Mouse (Mus musculus): ENCODE data around the gene Olfr1466. TPM values are rescaled to one million over a fixed set of nuclear protein-coding genes. Genes with fewer than 3 reads are reported as not detected.

Gene Olfr1466
- total RNA-seq (2021), result not detected

GRCm38 (mm10) chr19:13338562-13338961 is at the start of gene Olfr1466:
Gene Olfr1466 (plus strand): TSS chr19:13338862.
- intact Hi-C loops (cut with DNase I), result no loop called here

GRCm38 (mm10) chr19:13315441-13315840 is 23.2 kb upstream of the Olfr1466 start, which contains the start of gene Olfr1465:
Gene Olfr1465 (minus strand): TSS chr19:13315541.
- no peak for DNase-seq (ENCODE audit: extremely low spot score in 1 of 2, low spot score in 2 of 2)
- intact Hi-C loops (cut with DNase I), result no loop called here

More at GRCm38 (mm10) chr19:13338562-13338961, at the start of gene Olfr1466:
- no peak for DNase-seq (ENCODE audit: extremely low spot score in 1 of 2, low spot score in 2 of 2)

- intact Hi-C loops (cut with DNase I), result no loop called here
- DNase-seq (ENCODE audit: extremely low spot score in 1 of 2, low spot score in 2 of 2), result no peak
Observed at GRCm38 (mm10) chr19:13361936-13362335, 23.3 kb downstream of the Olfr1466 start, which contains the start of gene Olfr1467. Gene Olfr1467 (plus strand): TSS chr19:13362236.

Other genes with a start within 250 kb of the Olfr1466 start
- not detected for gene Olfr1457, start 241.0 kb upstream of the Olfr1466 start, total RNA-seq (2021)
- not detected for gene Olfr1458, start 232.1 kb upstream of the Olfr1466 start, total RNA-seq (2021)
- under 1 TPM; 0.13 to 0.14 TPM for gene Olfr1459, start 189.3 kb upstream of the Olfr1466 start, total RNA-seq (2021)
- not detected for gene Olfr1461, start 175.9 kb upstream of the Olfr1466 start, total RNA-seq (2021)
- not detected for gene Olfr1462, start 153.1 kb upstream of the Olfr1466 start, total RNA-seq (2021)
- gene Olfr1463, start 107.5 kb upstream of the Olfr1466 start, total RNA-seq (2021), result not detected
- not detected for gene Olfr1465, start 23.3 kb upstream of the Olfr1466 start, total RNA-seq (2021)
- gene Olfr1467, start 23.4 kb downstream of the Olfr1466 start, total RNA-seq (2021), result not detected
- gene Olfr1469, start 69.0 kb downstream of the Olfr1466 start, total RNA-seq (2021), result not detected
- gene Olfr1471, start 104.5 kb downstream of the Olfr1466 start, total RNA-seq (2021), result not detected
- gene Olfr1472, start 117.2 kb downstream of the Olfr1466 start, total RNA-seq (2021), result not detected
- gene Olfr1474, start 130.7 kb downstream of the Olfr1466 start, total RNA-seq (2021), result not detected
- not detected for gene Olfr1475, start 141.3 kb downstream of the Olfr1466 start, total RNA-seq (2021)
- gene Olfr1477, start 161.7 kb downstream of the Olfr1466 start, total RNA-seq (2021), result not detected
- gene Olfr1480, start 189.1 kb downstream of the Olfr1466 start, total RNA-seq (2021), result not detected
- gene Olfr1484, start 244.6 kb downstream of the Olfr1466 start, total RNA-seq (2021), result not detected

Measured in left cerebral cortex, postnatal 10 days (tissue).